Mouse (Mus musculus) adrenal gland, postnatal 10 days (tissue): ENCODE measurements around the gene Mup12. TPM values are rescaled to one million over a fixed set of nuclear protein-coding genes. Genes with fewer than 3 reads are reported as not detected.
"Not testable (repeated sequence)": the region's sequence is repeated elsewhere in the genome, so short reads cannot be mapped to it uniquely, and the experiment has no call there.

Experiments
- DNase-seq: peaks from one replicate; pipeline ENCODE4 v3.0.0; 2021; ENCODE audit warnings: mixed read lengths
- long read RNA-seq, 2 experiments: library from polyadenylated mRNA; stranded (forward); transcript quantifications; one replicate each; pipeline ENCODE4 v2.0.0; 2021
- total RNA-seq, 2 experiments: library from RNA; stranded (reverse); gene quantifications; 2 replicates each; pipeline ENCODE4 v1.2.3; 2021

Gene Mup12
- total RNA-seq = not detected
- long read RNA-seq, experiment 1 = 0 reads
- long read RNA-seq, experiment 2 = 0 reads

- DNase-seq = not testable (repeated sequence)
These were observed at the start of gene Mup12 for GRCm38 (mm10) chr4:60741226-60741625. Mup12 (minus strand) TSS chr4:60741326.

Other genes with a start within 250 kb of the Mup12 start
- gene Mup1, start 239.4 kb downstream of the Mup12 start, total RNA-seq = not detected
- not detected for gene Mup10, start 159.1 kb downstream of the Mup12 start, total RNA-seq
- not detected for gene Mup11, start 78.9 kb downstream of the Mup12 start, total RNA-seq
- not detected for gene Mup22, start 80.1 kb upstream of the Mup12 start, total RNA-seq